ENCODE assay signal across 24 mouse cellular contexts in genomic region chr2:153447719-153448118, GRCm38 (mm10). TPM values are rescaled to one million over a fixed set of nuclear protein-coding genes. Genes with fewer than 3 reads are reported as not detected.
DNase-seq lines count a peak whose midpoint lies in the region; ATAC-seq and TF ChIP-seq lines count a peak whose summit lies in the region.
"Had no signal": no experiment of that assay in that cellular context is flagged by ENCODE, and none has a peak within 500 bp of the region (broad histone marks: within the 10 kb centered on the region; RNA-seq: fewer than 3 reads in every experiment).

No protein-coding gene starts in this region.

- peak; percentile 76 for DNase-seq in adrenal gland, adult 2 months
- DNase-seq in adrenal gland, postnatal 4 days (ENCODE audit: low spot score in 2 of 2): no peak
- DNase-seq in lung, postnatal 0 days (ENCODE audit: low spot score): peak; percentile 57
- no peak for DNase-seq in lung, adult 18-20 months
- peak; percentile 53 for DNase-seq in adipocyte (ENCODE audit: low spot score)
- DNase-seq in adrenal gland, postnatal 36 days: peak; percentile 72 to 75
- no peak for DNase-seq in thymus, postnatal 0 days (ENCODE audit: low spot score)
- DNase-seq: cerebellum, adult 18-20 months; cerebellum, adult 9-11 months; cerebellum, postnatal 36 days; gastrocnemius, postnatal 10 days; heart, adult 18-20 months; heart, postnatal 14 days had no signal

- H3K27me3 ChIP-seq in lung, postnatal 0 days (replicated peaks; ENCODE audit: insufficient read depth, low read length): no peaks in the 10 kb centered on the region
- H3K27me3 ChIP-seq: embryonic facial prominence, embryonic 13.5 days; heart, embryonic 15.5 days had no signal

- peaks cover 8% of the 10 kb centered on the region for H3K4me1 ChIP-seq in lung, postnatal 0 days (ENCODE audit: insufficient read depth, low read depth, low read length)

- H3K4me3 ChIP-seq in lung, postnatal 0 days (ENCODE audit: low read depth, low read length): no peak overlapping the region
- H3K4me3 ChIP-seq: embryonic facial prominence, embryonic 13.5 days; forebrain, embryonic 12.5 days; heart, embryonic 15.5 days had no signal

- H3K27ac ChIP-seq in lung, postnatal 0 days (ENCODE audit: low read length): no peak overlapping the region
- H3K27ac ChIP-seq: embryonic facial prominence, embryonic 13.5 days; forebrain, embryonic 12.5 days; heart, embryonic 15.5 days; hindbrain, embryonic 14.5 days had no signal

- 0 out of 2 replicates have a peak, but pooled peaks have one; percentile 32 for TF ChIP-seq EP300 in lung, postnatal 0 days (IDR thresholded peaks at IDR 0.05)

- 55% methylated on average over 3 of the region's 3 CpGs for WGBS in lung, postnatal 0 days

- no peak overlapping the region for H3K9ac ChIP-seq in lung, postnatal 0 days (replicated peaks; ENCODE audit: low read depth)
- H3K9ac ChIP-seq: embryonic facial prominence, embryonic 13.5 days; forebrain, embryonic 12.5 days; heart, embryonic 15.5 days; hindbrain, embryonic 14.5 days had no signal

- no peak for ATAC-seq in lung, postnatal 0 days
- ATAC-seq: forebrain, embryonic 16.5 days had no signal

- H3K36me3 ChIP-seq in lung, postnatal 0 days (ENCODE audit: insufficient read depth, low read length): no peaks in the 10 kb centered on the region
- H3K36me3 ChIP-seq: embryonic facial prominence, embryonic 13.5 days; forebrain, embryonic 12.5 days; heart, embryonic 15.5 days had no signal

- no peak overlapping the region for H3K4me2 ChIP-seq in lung, postnatal 0 days (replicated peaks; ENCODE audit: low read depth, low read length)
- H3K4me2 ChIP-seq: embryonic facial prominence, embryonic 13.5 days; forebrain, embryonic 12.5 days; heart, embryonic 11.5 days; heart, embryonic 15.5 days; hindbrain, embryonic 14.5 days had no signal

- no peak for TF ChIP-seq CTCF in lung, postnatal 0 days (IDR thresholded peaks at IDR 0.05)

- H3K9me3 ChIP-seq in lung, postnatal 0 days (ENCODE audit: low read length): no peaks in the 10 kb centered on the region
- H3K9me3 ChIP-seq: embryonic facial prominence, embryonic 13.5 days; forebrain, embryonic 12.5 days; heart, embryonic 15.5 days had no signal

RNA-seq across cellular contexts. Expression of gene 4930404H24Rik, which starts 44.9 kb away (rescaled TPM):
- total RNA-seq in adrenal gland, adult 2 months (2021): not detected
- not detected in 2 replicates for polyA plus RNA-seq in adrenal gland, adult 2 months (2012; rRNA removed)
- total RNA-seq in adrenal gland, postnatal 4 days (2021): not detected
- polyA plus RNA-seq in lung, postnatal 0 days (2015; fragmentation: Nextera tagmentation; extraction: Ambion mirVana): not detected in 2 replicates
- not detected for total RNA-seq in adrenal gland, postnatal 36 days (2021)
- polyA plus RNA-seq in thymus, postnatal 0 days (2015; fragmentation: Nextera tagmentation; extraction: Ambion mirVana): not detected in 2 replicates
- total RNA-seq: gastrocnemius, postnatal 10 days; gastrocnemius, postnatal 4 days; heart, adult 18-20 months; heart, postnatal 14 days; hematopoietic stem cell, adult 5-6 weeks; MEL had no signal
- polyA plus RNA-seq: C2C12; embryonic facial prominence, embryonic 13.5 days; forebrain, embryonic 12.5 days; forebrain, embryonic 16.5 days; frontal cortex, adult 2 months; heart, embryonic 11.5 days; heart, embryonic 15.5 days; hindbrain, embryonic 14.5 days had no signal

Comparison
In these comparisons a context has a peak if more than half of its experiments do, and no peak if none do; other contexts are left out.
1. DNase-seq: peak in adrenal gland, adult 2 months (single experiment), lung, postnatal 0 days (single experiment), adipocyte (single experiment) and adrenal gland, postnatal 36 days (2 of 2); none in adrenal gland, postnatal 4 days (0 of 2), lung, adult 18-20 months (0 of 2) and thymus, postnatal 0 days (single experiment).